Mouse (Mus musculus): Measurements from ENCODE around the gene Ccdc171. TPM values are rescaled to one million over a fixed set of nuclear protein-coding genes. Genes with fewer than 3 reads are reported as not detected.
"Not testable (repeated sequence)": the region's sequence is repeated elsewhere in the genome, so short reads cannot be mapped to it uniquely, and the experiment has no call there.

Gene Ccdc171
- polyA plus RNA-seq, 1 experiment from 2014 or later: 3.8 TPM

GRCm38 (mm10) chr4:83501037-83501430 is 24.3 kb upstream of the Ccdc171 start:
- Histone ChIP-seq H3K4me2 (ENCODE audit: low read depth, low read length) (peak overlapping the region; percentile 51), H3K4me3 (ENCODE audit: low read length) (no peak overlapping the region), H3K4me1 (ENCODE audit: control insufficient read depth, insufficient read depth, low read length) (no peaks in the 10 kb centered on the region; the same call in 1 of the 2 replicates), H3K27ac (ENCODE audit: low read length) (no peak overlapping the region), H3K9ac (ENCODE audit: low read length) (no peak overlapping the region), H3K27me3 (ENCODE audit: control insufficient read depth, insufficient read depth, low read length) (no peaks in the 10 kb centered on the region), H3K36me3 (ENCODE audit: control insufficient read depth, insufficient read depth) (no peaks in the 10 kb centered on the region), H3K9me3 (replicated peaks; ENCODE audit: control insufficient read depth, low read length) (no peaks in the 10 kb centered on the region)
- 34% methylated on average over 7 of the region's 7 CpGs for WGBS
- no peak for ATAC-seq (replicated peaks; ENCODE audit: extremely low read depth, insufficient read depth, low FRiP score)

GRCm38 (mm10) chr4:83509600-83509999 is 15.7 kb upstream of the Ccdc171 start:
- Histone ChIP-seq H3K9me3 (replicated peaks; ENCODE audit: control insufficient read depth, low read length) (no peaks in the 10 kb centered on the region), H3K27me3 (ENCODE audit: control insufficient read depth, insufficient read depth, low read length) (no peaks in the 10 kb centered on the region), H3K4me1 (ENCODE audit: control insufficient read depth, insufficient read depth, low read length) (no peaks in the 10 kb centered on the region), H3K4me3 (ENCODE audit: low read length) (no peak overlapping the region), H3K36me3 (ENCODE audit: control insufficient read depth, insufficient read depth) (no peaks in the 10 kb centered on the region), H3K27ac (ENCODE audit: low read length) (no peak overlapping the region), H3K9ac (ENCODE audit: low read length) (no peak overlapping the region), H3K4me2 (ENCODE audit: low read depth, low read length) (no peak overlapping the region)
- WGBS: 50% methylated on average over 2 of the region's 2 CpGs
- no peak for ATAC-seq (replicated peaks; ENCODE audit: extremely low read depth, insufficient read depth, low FRiP score)

- H3K9me3 ChIP-seq (replicated peaks; ENCODE audit: control insufficient read depth, low read length): no peaks in the 10 kb centered on the region
- no peak overlapping the region for H3K4me2 ChIP-seq (ENCODE audit: low read depth, low read length)
- H3K36me3 ChIP-seq (ENCODE audit: control insufficient read depth, insufficient read depth): no peaks in the 10 kb centered on the region
- H3K9ac ChIP-seq (ENCODE audit: low read length): no peak overlapping the region
- 60% methylated on average over 8 of the region's 8 CpGs for WGBS
- H3K27ac ChIP-seq (ENCODE audit: low read length): no peak overlapping the region
- no peak overlapping the region for H3K4me3 ChIP-seq (ENCODE audit: low read length)
- no peaks in the 10 kb centered on the region for H3K27me3 ChIP-seq (ENCODE audit: control insufficient read depth, insufficient read depth, low read length)
- no peaks in the 10 kb centered on the region for H3K4me1 ChIP-seq (ENCODE audit: control insufficient read depth, insufficient read depth, low read length)
- ATAC-seq (replicated peaks; ENCODE audit: extremely low read depth, insufficient read depth, low FRiP score): no peak
Measured at GRCm38 (mm10) chr4:83511083-83511482, 14.3 kb upstream of the Ccdc171 start.

- H3K4me2 ChIP-seq (ENCODE audit: low read depth, low read length): no peak overlapping the region
- no peaks in the 10 kb centered on the region for H3K9me3 ChIP-seq (replicated peaks; ENCODE audit: control insufficient read depth, low read length)
- WGBS: 82% methylated on average over 3 of the region's 3 CpGs
- no peak for ATAC-seq (replicated peaks; ENCODE audit: extremely low read depth, insufficient read depth, low FRiP score)
- H3K36me3 ChIP-seq (ENCODE audit: control insufficient read depth, insufficient read depth): no peaks in the 10 kb centered on the region
- no peaks in the 10 kb centered on the region for H3K27me3 ChIP-seq (ENCODE audit: control insufficient read depth, insufficient read depth, low read length)
- no peak overlapping the region for H3K4me3 ChIP-seq (ENCODE audit: low read length)
- H3K4me1 ChIP-seq (ENCODE audit: control insufficient read depth, insufficient read depth, low read length): no peaks in the 10 kb centered on the region
- no peak overlapping the region for H3K9ac ChIP-seq (ENCODE audit: low read length)
- no peak overlapping the region for H3K27ac ChIP-seq (ENCODE audit: low read length)
Measured at GRCm38 (mm10) chr4:83512217-83512616, 13.1 kb upstream of the Ccdc171 start.

- no peak for ATAC-seq (replicated peaks; ENCODE audit: extremely low read depth, insufficient read depth, low FRiP score)
- H3K27ac ChIP-seq (ENCODE audit: low read length): no peak overlapping the region
- H3K4me3 ChIP-seq (ENCODE audit: low read length): no peak overlapping the region
- no peaks in the 10 kb centered on the region for H3K27me3 ChIP-seq (ENCODE audit: control insufficient read depth, insufficient read depth, low read length)
- H3K4me1 ChIP-seq (ENCODE audit: control insufficient read depth, insufficient read depth, low read length): no peaks in the 10 kb centered on the region
- no peak overlapping the region for H3K4me2 ChIP-seq (ENCODE audit: low read depth, low read length)
- H3K9ac ChIP-seq (ENCODE audit: low read length): no peak overlapping the region
- WGBS: 48% methylated on average over 2 of the region's 2 CpGs
- no peaks in the 10 kb centered on the region for H3K36me3 ChIP-seq (ENCODE audit: control insufficient read depth, insufficient read depth)
- no peaks in the 10 kb centered on the region for H3K9me3 ChIP-seq (replicated peaks; ENCODE audit: control insufficient read depth, low read length)
Measured at GRCm38 (mm10) chr4:83512644-83513043, 12.7 kb upstream of the Ccdc171 start.

GRCm38 (mm10) chr4:83514183-83514582 is 11.2 kb upstream of the Ccdc171 start:
- Histone ChIP-seq H3K4me1 (ENCODE audit: control insufficient read depth, insufficient read depth, low read length) (no peaks in the 10 kb centered on the region), H3K27me3 (ENCODE audit: control insufficient read depth, insufficient read depth, low read length) (no peaks in the 10 kb centered on the region), H3K4me2 (ENCODE audit: low read depth, low read length) (no peak overlapping the region), H3K9me3 (replicated peaks; ENCODE audit: control insufficient read depth, low read length) (no peaks in the 10 kb centered on the region), H3K9ac (ENCODE audit: low read length) (no peak overlapping the region), H3K4me3 (ENCODE audit: low read length) (no peak overlapping the region), H3K27ac (ENCODE audit: low read length) (no peak overlapping the region), H3K36me3 (ENCODE audit: control insufficient read depth, insufficient read depth) (no peaks in the 10 kb centered on the region)
- 79% methylated on average over 1 of the region's 1 CpGs for WGBS
- no peak for ATAC-seq (replicated peaks; ENCODE audit: extremely low read depth, insufficient read depth, low FRiP score)

GRCm38 (mm10) chr4:83514976-83515669 is 10.2 kb upstream of the Ccdc171 start:
- Histone ChIP-seq H3K27me3 (ENCODE audit: control insufficient read depth, insufficient read depth, low read length) (no peaks in the 10 kb centered on the region), H3K4me1 (ENCODE audit: control insufficient read depth, insufficient read depth, low read length) (no peaks in the 10 kb centered on the region), H3K27ac (ENCODE audit: low read length) (no peak overlapping the region), H3K4me2 (ENCODE audit: low read depth, low read length) (no peak overlapping the region), H3K9me3 (replicated peaks; ENCODE audit: control insufficient read depth, low read length) (no peaks in the 10 kb centered on the region), H3K9ac (ENCODE audit: low read length) (no peak overlapping the region), H3K4me3 (ENCODE audit: low read length) (no peak overlapping the region), H3K36me3 (ENCODE audit: control insufficient read depth, insufficient read depth) (no peaks in the 10 kb centered on the region)
- 83% methylated on average over 10 of the region's 10 CpGs for WGBS
- ATAC-seq (replicated peaks; ENCODE audit: extremely low read depth, insufficient read depth, low FRiP score): no peak

- not testable (repeated sequence) for H3K4me3 ChIP-seq (ENCODE audit: low read length)
Measured at GRCm38 (mm10) chr4:83516144-83516543, 9.2 kb upstream of the Ccdc171 start.

GRCm38 (mm10) chr4:83519148-83519547 is 6.2 kb upstream of the Ccdc171 start:
- Histone ChIP-seq H3K9me3 (replicated peaks; ENCODE audit: control insufficient read depth, low read length) (no peaks in the 10 kb centered on the region), H3K4me3 (ENCODE audit: low read length) (no peak overlapping the region), H3K4me2 (ENCODE audit: low read depth, low read length) (no peak overlapping the region), H3K27me3 (ENCODE audit: control insufficient read depth, insufficient read depth, low read length) (no peaks in the 10 kb centered on the region), H3K9ac (ENCODE audit: low read length) (no peak overlapping the region), H3K4me1 (ENCODE audit: control insufficient read depth, insufficient read depth, low read length) (no peaks in the 10 kb centered on the region), H3K36me3 (ENCODE audit: control insufficient read depth, insufficient read depth) (no peaks in the 10 kb centered on the region), H3K27ac (ENCODE audit: low read length) (no peak overlapping the region)
- 73% methylated on average over 2 of the region's 2 CpGs for WGBS
- ATAC-seq (replicated peaks; ENCODE audit: extremely low read depth, insufficient read depth, low FRiP score): no peak

More at GRCm38 (mm10) chr4:83516144-83516543, 9.2 kb upstream of the Ccdc171 start:
- H3K36me3 ChIP-seq (ENCODE audit: control insufficient read depth, insufficient read depth); ATAC-seq (replicated peaks; ENCODE audit: extremely low read depth, insufficient read depth, low FRiP score); H3K9me3 ChIP-seq (replicated peaks; ENCODE audit: control insufficient read depth, low read length); H3K4me1 ChIP-seq (ENCODE audit: control insufficient read depth, insufficient read depth, low read length); H3K4me2 ChIP-seq (ENCODE audit: low read depth, low read length); H3K27me3 ChIP-seq (ENCODE audit: control insufficient read depth, insufficient read depth, low read length); H3K27ac ChIP-seq (ENCODE audit: low read length); H3K9ac ChIP-seq (ENCODE audit: low read length): not testable (repeated sequence)
- WGBS: 90% methylated on average over 5 of the region's 6 CpGs

Measured in heart, embryonic 16.5 days (tissue).